Mouse (Mus musculus) midbrain, postnatal 0 days (tissue): Measurements from ENCODE around the gene Ush2a. TPM values are rescaled to one million over a fixed set of nuclear protein-coding genes. Genes with fewer than 3 reads are reported as not detected.
A peak's percentile ranks its signal among the peaks of the same experiment; 100 is the strongest.

Source experiments
- ATAC-seq: fragments of 200-750 bp; cut with Nextera tagmentation; 2 replicates; pipeline ENCODE4 v1.8.0; 2017; ENCODE audit warnings: moderate number of reproducible peaks, mild to moderate bottlenecking, moderate TSS enrichment, moderate library complexity; ENCODE audit not compliant: low FRiP score
- DNase-seq: peaks from one replicate; pipeline ENCODE4 v3.0.0-alpha.2; 2015; ENCODE audit warnings: low spot score
- H3K27ac ChIP-seq: fragments of 300-500 bp; sonication (generic); 2 replicates; pipeline ENCODE4 v1.5.1; 2014; ENCODE audit warnings: low read depth, mild to moderate bottlenecking, low read length, mixed read lengths
- H3K27me3 ChIP-seq: fragments of 300-500 bp; sonication (generic); 2 replicates; pipeline ENCODE4 v1.6.1; 2014; ENCODE audit warnings: low read length, control low read depth, mixed read lengths; ENCODE audit not compliant: insufficient read depth
- H3K36me3 ChIP-seq: fragments of 300-500 bp; sonication (generic); 2 replicates; pipeline ENCODE4 v1.6.1; 2014; ENCODE audit warnings: low read length, control low read depth, mixed read lengths; ENCODE audit not compliant: insufficient read depth
- H3K4me1 ChIP-seq: fragments of 300-500 bp; sonication (generic); 2 replicates; pipeline ENCODE4 v1.6.1; 2014; ENCODE audit warnings: mild to moderate bottlenecking, control low read depth, antibody characterized with exemption, low read length, mixed read lengths; ENCODE audit not compliant: insufficient read depth
- H3K4me2 ChIP-seq: fragments of 300-500 bp; sonication (generic); 2 replicates; pipeline ENCODE4 v1.6.1; 2014; ENCODE audit warnings: low read depth, mild to moderate bottlenecking, low read length, mixed read lengths; ENCODE audit not compliant: poor library complexity, severe bottlenecking
- H3K4me3 ChIP-seq: fragments of 300-500 bp; sonication (generic); 2 replicates; pipeline ENCODE4 v1.5.1; 2014; ENCODE audit warnings: low read depth, mild to moderate bottlenecking, low read length, moderate library complexity
- H3K9ac ChIP-seq: fragments of 300-500 bp; sonication (generic); replicated peaks from 2 replicates; pipeline ENCODE4 v1.6.1; 2014; ENCODE audit warnings: mild to moderate bottlenecking, low read length, moderate library complexity, mixed read lengths; ENCODE audit not compliant: poor library complexity, severe bottlenecking
- H3K9me3 ChIP-seq: fragments of 300-500 bp; sonication (generic); 2 replicates; pipeline ENCODE4 v1.6.1; 2016; ENCODE audit warnings: low read length, control low read depth
- CTCF ChIP-seq: IDR thresholded peaks from 2 replicates; pipeline ENCODE4 v1.5.1; 2016; ENCODE audit warnings: antibody characterized with exemption, mild to moderate bottlenecking
- WGBS: fragments of 180-500 bp; shearing (Covaris S2); extraction: QIAGEN DNeasy Blood & Tissue Kit; methylation state at CpG from one replicate; pipeline ENCODE4 v1.1.7; 2014; 5-methylcytosine and 5-hydroxymethylcytosine counted together
- polyA plus RNA-seq: library from polyadenylated mRNA; unstranded; fragments of >200 nt; fragmentation: Nextera tagmentation; extraction: Ambion mirVana; gene quantifications from 2 replicates; pipeline ENCODE4 v1.2.1, GENCODE M21; 2015
- total RNA-seq: library from RNA; depleted of rRNA; stranded (reverse); fragments of >200 nt; gene quantifications from 2 replicates; pipeline ENCODE4 v1.2.3, GENCODE M21; 2014

The Ush2a gene
- total and polyA plus RNA-seq, 2 experiments from 2014 or later = 0.10 to 0.38 TPM

GRCm38 (mm10) chr1:188541492-188541891, 279.7 kb downstream of the Ush2a start:
- H3K36me3 ChIP-seq = no peaks in the 10 kb centered on the region

GRCm38 (mm10) chr1:188543364-188543763, 281.5 kb downstream of the Ush2a start:
- Histone ChIP-seq H3K27me3 (no peaks in the 10 kb centered on the region), H3K36me3 (no peaks in the 10 kb centered on the region), H3K9ac (no peak overlapping the region), H3K4me1 (no peaks in the 10 kb centered on the region), H3K9me3 (no peaks in the 10 kb centered on the region), H3K4me2 (no peak overlapping the region), H3K27ac (no peak overlapping the region), H3K4me3 (no peak overlapping the region)
- ATAC-seq (no peak), DNase-seq (no peak)
- WGBS = 26% methylated on average over 1 of the region's 1 CpGs
- peak; percentile 15; the same call in 1 of the 2 replicates for TF ChIP-seq CTCF

More at GRCm38 (mm10) chr1:188541492-188541891, 279.7 kb downstream of the Ush2a start:
- Histone ChIP-seq H3K4me3 (no peak overlapping the region), H3K4me1 (no peaks in the 10 kb centered on the region), H3K4me2 (no peak overlapping the region), H3K9ac (no peak overlapping the region), H3K27ac (no peak overlapping the region), H3K9me3 (no peaks in the 10 kb centered on the region), H3K27me3 (no peaks in the 10 kb centered on the region)
- no peak for ATAC-seq
- DNase-seq = no peak
- no peak for TF ChIP-seq CTCF
- WGBS = 93% methylated on average over 3 of the region's 3 CpGs

GRCm38 (mm10) chr1:188549686-188550085, 287.9 kb downstream of the Ush2a start:
- 59% methylated on average over 13 of the region's 13 CpGs for WGBS
- no peak for TF ChIP-seq CTCF
- H3K4me3 ChIP-seq = no peak overlapping the region
- H3K4me1 ChIP-seq = no peaks in the 10 kb centered on the region
- no peaks in the 10 kb centered on the region for H3K9me3 ChIP-seq
- no peaks in the 10 kb centered on the region for H3K36me3 ChIP-seq
- H3K27me3 ChIP-seq = no peaks in the 10 kb centered on the region
- H3K9ac ChIP-seq = no peak overlapping the region
- no peak for ATAC-seq
- no peak overlapping the region for H3K27ac ChIP-seq
- H3K4me2 ChIP-seq = no peak overlapping the region
- no peak for DNase-seq

- Histone ChIP-seq H3K9me3 (no peaks in the 10 kb centered on the region), H3K9ac (no peak overlapping the region), H3K27ac (no peak overlapping the region), H3K36me3 (no peaks in the 10 kb centered on the region), H3K4me1 (no peaks in the 10 kb centered on the region), H3K4me3 (no peak overlapping the region), H3K27me3 (no peaks in the 10 kb centered on the region), H3K4me2 (no peak overlapping the region)
- 92% methylated on average over 5 of the region's 5 CpGs for WGBS
- ATAC-seq (no peak), DNase-seq (no peak)
- TF ChIP-seq CTCF = no peak
Observed at GRCm38 (mm10) chr1:188551802-188552201, 290.0 kb downstream of the Ush2a start.

GRCm38 (mm10) chr1:188558911-188559310, 297.1 kb downstream of the Ush2a start:
- 22% methylated on average over 2 of the region's 2 CpGs for WGBS
- Histone ChIP-seq H3K4me3 (no peak overlapping the region), H3K27ac (no peak overlapping the region), H3K4me1 (no peaks in the 10 kb centered on the region), H3K9ac (no peak overlapping the region), H3K4me2 (no peak overlapping the region), H3K9me3 (no peaks in the 10 kb centered on the region), H3K36me3 (no peaks in the 10 kb centered on the region), H3K27me3 (no peaks in the 10 kb centered on the region)
- DNase-seq (peak; percentile 34), ATAC-seq (no peak)
- no peak for TF ChIP-seq CTCF

GRCm38 (mm10) chr1:188566229-188566628, 304.4 kb downstream of the Ush2a start:
- Histone ChIP-seq H3K4me1 (no peaks in the 10 kb centered on the region), H3K4me3 (no peak overlapping the region), H3K27ac (no peak overlapping the region), H3K36me3 (no peaks in the 10 kb centered on the region), H3K9ac (no peak overlapping the region), H3K27me3 (no peaks in the 10 kb centered on the region), H3K4me2 (no peak overlapping the region), H3K9me3 (no peaks in the 10 kb centered on the region)
- DNase-seq (no peak), ATAC-seq (no peak)
- WGBS = 92% methylated on average over 5 of the region's 5 CpGs
- no peak for TF ChIP-seq CTCF
